Mouse (Mus musculus): ENCODE measurements around the gene Lrrc7. TPM values are rescaled to one million over a fixed set of nuclear protein-coding genes. Genes with fewer than 3 reads are reported as not detected.

Lrrc7 gene
- polyA plus RNA-seq, 1 experiment, result 0.04 TPM

GRCm38 (mm10) chr3:158493730-158494129, 68.3 kb downstream of the Lrrc7 start:
- WGBS, result 83% methylated on average over 1 of the region's 1 CpGs
- no peak for TF ChIP-seq POLR2A (IDR thresholded peaks at IDR 0.05; ENCODE audit: low read depth, low read length)
- no peak for TF ChIP-seq CTCF (IDR thresholded peaks at IDR 0.05; ENCODE audit: extremely low read depth, insufficient read depth, insufficient read length, insufficient replicate concordance)
- DNase-seq (ENCODE audit: low read depth in 1 of 2, low spot score in 2 of 2), result no peak
- no peaks in the 10 kb centered on the region for H3K36me3 ChIP-seq (ENCODE audit: control insufficient read depth, insufficient read depth, low read length)
- no peak overlapping the region for H3K27ac ChIP-seq (ENCODE audit: insufficient read depth, low read length)
- H3K4me1 ChIP-seq (ENCODE audit: control insufficient read depth, insufficient read depth, insufficient read length), result no peaks in the 10 kb centered on the region
- H3K4me3 ChIP-seq (ENCODE audit: extremely low read depth, insufficient read depth, insufficient read length), result no peak overlapping the region
- H3K27me3 ChIP-seq (ENCODE audit: control insufficient read depth, insufficient read depth, low read length), result no peaks in the 10 kb centered on the region

GRCm38 (mm10) chr3:158479677-158480076, 82.3 kb downstream of the Lrrc7 start:
- WGBS, result 88% methylated on average over 2 of the region's 2 CpGs
- Histone ChIP-seq H3K27ac (ENCODE audit: insufficient read depth, low read length) (no peak overlapping the region), H3K36me3 (ENCODE audit: control insufficient read depth, insufficient read depth, low read length) (no peaks in the 10 kb centered on the region), H3K4me3 (ENCODE audit: extremely low read depth, insufficient read depth, insufficient read length) (no peak overlapping the region), H3K4me1 (ENCODE audit: control insufficient read depth, insufficient read depth, insufficient read length) (no peaks in the 10 kb centered on the region), H3K27me3 (ENCODE audit: control insufficient read depth, insufficient read depth, low read length) (no peaks in the 10 kb centered on the region)
- DNase-seq (ENCODE audit: low read depth in 1 of 2, low spot score in 2 of 2), result no peak
- TF ChIP-seq CTCF (IDR thresholded peaks at IDR 0.05; ENCODE audit: extremely low read depth, insufficient read depth, insufficient read length, insufficient replicate concordance) (no peak), POLR2A (IDR thresholded peaks at IDR 0.05; ENCODE audit: low read depth, low read length) (no peak)

GRCm38 (mm10) chr3:158400600-158400999, 161.4 kb downstream of the Lrrc7 start:
- Histone ChIP-seq H3K4me1 (ENCODE audit: control insufficient read depth, insufficient read depth, insufficient read length) (no peaks in the 10 kb centered on the region), H3K4me3 (ENCODE audit: extremely low read depth, insufficient read depth, insufficient read length) (no peak overlapping the region), H3K36me3 (ENCODE audit: control insufficient read depth, insufficient read depth, low read length) (no peaks in the 10 kb centered on the region), H3K27me3 (ENCODE audit: control insufficient read depth, insufficient read depth, low read length) (no peaks in the 10 kb centered on the region), H3K27ac (ENCODE audit: insufficient read depth, low read length) (no peak overlapping the region)
- no peak for DNase-seq (ENCODE audit: low read depth in 1 of 2, low spot score in 2 of 2)
- WGBS, result 90% methylated on average over 1 of the region's 1 CpGs
- TF ChIP-seq POLR2A (IDR thresholded peaks at IDR 0.05; ENCODE audit: low read depth, low read length), result no peak
- TF ChIP-seq CTCF (IDR thresholded peaks at IDR 0.05; ENCODE audit: extremely low read depth, insufficient read depth, insufficient read length, insufficient replicate concordance), result no peak

- H3K4me3 ChIP-seq (ENCODE audit: extremely low read depth, insufficient read depth, insufficient read length), result no peak overlapping the region
- H3K4me1 ChIP-seq (ENCODE audit: control insufficient read depth, insufficient read depth, insufficient read length), result no peaks in the 10 kb centered on the region
- TF ChIP-seq CTCF (IDR thresholded peaks at IDR 0.05; ENCODE audit: extremely low read depth, insufficient read depth, insufficient read length, insufficient replicate concordance), result no peak
- TF ChIP-seq POLR2A (IDR thresholded peaks at IDR 0.05; ENCODE audit: low read depth, low read length), result no peak
- no peaks in the 10 kb centered on the region for H3K27me3 ChIP-seq (ENCODE audit: control insufficient read depth, insufficient read depth, low read length)
- no peak overlapping the region for H3K27ac ChIP-seq (ENCODE audit: insufficient read depth, low read length)
- DNase-seq (ENCODE audit: low read depth in 1 of 2, low spot score in 2 of 2), result no peak
- no peaks in the 10 kb centered on the region for H3K36me3 ChIP-seq (ENCODE audit: control insufficient read depth, insufficient read depth, low read length)
Measured at GRCm38 (mm10) chr3:158391534-158391933, 170.5 kb downstream of the Lrrc7 start.

GRCm38 (mm10) chr3:158388076-158388454, 174.0 kb downstream of the Lrrc7 start:
- H3K4me3 ChIP-seq (ENCODE audit: extremely low read depth, insufficient read depth, insufficient read length), result no peak overlapping the region
- TF ChIP-seq POLR2A (IDR thresholded peaks at IDR 0.05; ENCODE audit: low read depth, low read length) (no peak), CTCF (IDR thresholded peaks at IDR 0.05; ENCODE audit: extremely low read depth, insufficient read depth, insufficient read length, insufficient replicate concordance) (no peak)
- no peaks in the 10 kb centered on the region for H3K36me3 ChIP-seq (ENCODE audit: control insufficient read depth, insufficient read depth, low read length)
- 47% methylated on average over 2 of the region's 2 CpGs for WGBS
- no peak for DNase-seq (ENCODE audit: low read depth in 1 of 2, low spot score in 2 of 2)
- no peaks in the 10 kb centered on the region for H3K4me1 ChIP-seq (ENCODE audit: control insufficient read depth, insufficient read depth, insufficient read length)
- H3K27me3 ChIP-seq (ENCODE audit: control insufficient read depth, insufficient read depth, low read length), result no peaks in the 10 kb centered on the region
- H3K27ac ChIP-seq (ENCODE audit: insufficient read depth, low read length), result no peak overlapping the region

GRCm38 (mm10) chr3:158387413-158388075, 174.5 kb downstream of the Lrrc7 start:
- H3K27ac ChIP-seq (ENCODE audit: insufficient read depth, low read length), result no peak overlapping the region
- H3K4me1 ChIP-seq (ENCODE audit: control insufficient read depth, insufficient read depth, insufficient read length), result no peaks in the 10 kb centered on the region
- TF ChIP-seq POLR2A (IDR thresholded peaks at IDR 0.05; ENCODE audit: low read depth, low read length) (no peak), CTCF (IDR thresholded peaks at IDR 0.05; ENCODE audit: extremely low read depth, insufficient read depth, insufficient read length, insufficient replicate concordance) (no peak)
- no peaks in the 10 kb centered on the region for H3K36me3 ChIP-seq (ENCODE audit: control insufficient read depth, insufficient read depth, low read length)
- H3K27me3 ChIP-seq (ENCODE audit: control insufficient read depth, insufficient read depth, low read length), result no peaks in the 10 kb centered on the region
- WGBS, result 77% methylated on average over 2 of the region's 2 CpGs
- DNase-seq (ENCODE audit: low read depth in 1 of 2, low spot score in 2 of 2), result no peak
- no peak overlapping the region for H3K4me3 ChIP-seq (ENCODE audit: extremely low read depth, insufficient read depth, insufficient read length)

- no peak overlapping the region for H3K27ac ChIP-seq (ENCODE audit: insufficient read depth, low read length)
- 1% methylated on average over 1 of the region's 1 CpGs for WGBS
- H3K4me1 ChIP-seq (ENCODE audit: control insufficient read depth, insufficient read depth, insufficient read length), result no peaks in the 10 kb centered on the region
- no peaks in the 10 kb centered on the region for H3K36me3 ChIP-seq (ENCODE audit: control insufficient read depth, insufficient read depth, low read length)
- no peak overlapping the region for H3K4me3 ChIP-seq (ENCODE audit: extremely low read depth, insufficient read depth, insufficient read length)
- TF ChIP-seq POLR2A (IDR thresholded peaks at IDR 0.05; ENCODE audit: low read depth, low read length), result no peak
- TF ChIP-seq CTCF (IDR thresholded peaks at IDR 0.05; ENCODE audit: extremely low read depth, insufficient read depth, insufficient read length, insufficient replicate concordance), result no peak
- DNase-seq (ENCODE audit: low read depth in 1 of 2, low spot score in 2 of 2), result no peak
- H3K27me3 ChIP-seq (ENCODE audit: control insufficient read depth, insufficient read depth, low read length), result no peaks in the 10 kb centered on the region
Measured at GRCm38 (mm10) chr3:158386848-158387247, 175.2 kb downstream of the Lrrc7 start.

All from spleen, adult 2 months (tissue).